20 mouse cellular contexts compared by ENCODE assay signal in genomic region chr2:49592926-49593325, GRCm38 (mm10).
"Had no signal": no experiment of that assay in that cellular context is flagged by ENCODE, and none has a peak within 500 bp of the region (broad histone marks: within the 10 kb centered on the region; RNA-seq: fewer than 3 reads in every experiment).

No protein-coding gene starts in this region.

- H3K9ac ChIP-seq: liver, embryonic 14.5 days; lung, embryonic 15.5 days; midbrain, embryonic 12.5 days; neural tube, embryonic 13.5 days; neural tube, embryonic 15.5 days had no signal

- H3K27me3 ChIP-seq: lung, embryonic 15.5 days; midbrain, embryonic 12.5 days; neural tube, embryonic 13.5 days; neural tube, embryonic 15.5 days had no signal

- H3K4me1 ChIP-seq: lung, embryonic 15.5 days; megakaryocyte, embryonic 14.5 days; midbrain, embryonic 12.5 days; neural tube, embryonic 13.5 days; neural tube, embryonic 15.5 days had no signal

- H3K27ac ChIP-seq: liver, embryonic 14.5 days; lung, embryonic 15.5 days; macrophage; midbrain, embryonic 12.5 days; neural tube, embryonic 13.5 days; neural tube, embryonic 15.5 days had no signal

- H3K4me2 ChIP-seq: lung, embryonic 15.5 days; midbrain, embryonic 12.5 days; neural tube, embryonic 13.5 days; neural tube, embryonic 15.5 days had no signal

- H3K4me3 ChIP-seq: lung, embryonic 15.5 days; megakaryocyte, embryonic 14.5 days; midbrain, embryonic 12.5 days; neural tube, embryonic 13.5 days; neural tube, embryonic 15.5 days had no signal

- H3K9me3 ChIP-seq: lung, embryonic 15.5 days; midbrain, embryonic 12.5 days; neural tube, embryonic 13.5 days; neural tube, embryonic 15.5 days had no signal

- DNase-seq: lung, adult 18-20 months; lung, postnatal 14 days; lung, postnatal 36 days; midbrain, embryonic 14.5 days; retina, postnatal 1 day; right cerebral cortex, adult 18-20 months; right cerebral cortex, postnatal 25 days; right cerebral cortex, postnatal 4 days; spleen, adult 18-20 months; thymus, adult 18-20 months; thymus, postnatal 14 days; thymus, postnatal 36 days had no signal

- H3K36me3 ChIP-seq: lung, embryonic 15.5 days; midbrain, embryonic 12.5 days; neural tube, embryonic 13.5 days; neural tube, embryonic 15.5 days had no signal

- ATAC-seq: lung, postnatal 0 days had no signal
